27 mouse cellular contexts compared by ENCODE assay signal in the genomic region with DNA sequence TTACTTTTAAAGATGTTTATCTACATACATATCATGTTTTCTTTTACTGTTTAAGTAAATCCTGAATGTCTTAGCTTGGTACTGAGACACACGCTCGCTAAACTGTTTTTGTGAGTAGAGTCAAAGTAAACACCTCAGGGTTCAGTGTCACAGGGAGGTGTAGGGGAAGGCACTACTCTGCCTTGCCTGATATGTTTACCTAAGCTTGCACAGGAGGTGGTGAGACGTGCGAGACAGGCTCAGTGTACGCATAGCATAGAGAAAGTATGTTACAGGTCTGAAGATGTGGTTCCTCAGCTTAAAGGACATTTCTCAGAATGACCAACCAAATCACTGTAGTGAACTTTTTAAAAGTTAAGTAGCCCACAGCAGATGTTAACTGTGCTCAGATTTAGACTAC. TPM values are rescaled to one million over a fixed set of nuclear protein-coding genes. Genes with fewer than 3 reads are reported as not detected.
DNase-seq lines count a peak whose midpoint lies in the region; ATAC-seq and TF ChIP-seq lines count a peak whose summit lies in the region.
"Had no signal": no experiment of that assay in that cellular context is flagged by ENCODE, and none has a peak within 500 bp of the region (broad histone marks: within the 10 kb centered on the region; RNA-seq: fewer than 3 reads in every experiment).

No protein-coding gene starts in this region.

- H3K27ac ChIP-seq in intestine, embryonic 15.5 days, result no peak overlapping the region
- no peak overlapping the region for H3K27ac ChIP-seq in intestine, postnatal 0 days (ENCODE audit: low read depth, low read length)
- peak overlapping the region; percentile 39; the same call in 1 of the 2 replicates for H3K27ac ChIP-seq in liver, postnatal 0 days (ENCODE audit: low read depth)
- H3K27ac ChIP-seq in liver, embryonic 11.5 days (ENCODE audit: low read depth, low read length), result no peak overlapping the region
- no peak overlapping the region for H3K27ac ChIP-seq in intestine, embryonic 16.5 days (ENCODE audit: low read length)
- H3K27ac ChIP-seq: forebrain, embryonic 10.5 days; forebrain, embryonic 13.5 days; heart, adult 2 months; heart, embryonic 10.5 days; heart, embryonic 13.5 days; hindbrain, embryonic 14.5 days had no signal

- ATAC-seq in intestine, embryonic 15.5 days, result peak; percentile 71; the same call in 1 of the 2 replicates
- no peak for ATAC-seq in intestine, postnatal 0 days
- no peak for ATAC-seq in liver, postnatal 0 days
- ATAC-seq in liver, embryonic 11.5 days (replicated peaks; ENCODE audit: low FRiP score), result no peak
- peak; percentile 74; the same call in 1 of the 2 replicates for ATAC-seq in intestine, embryonic 16.5 days
- ATAC-seq: forebrain, embryonic 13.5 days; forebrain, embryonic 16.5 days; Patski had no signal

- H3K4me1 ChIP-seq in intestine, embryonic 15.5 days (replicated peaks), result no peaks in the 10 kb centered on the region
- H3K4me1 ChIP-seq in intestine, postnatal 0 days (replicated peaks; ENCODE audit: control insufficient read depth, insufficient read depth, low read length), result no peaks in the 10 kb centered on the region
- peaks cover 3% of the 10 kb centered on the region; the same call in 1 of the 2 replicates for H3K4me1 ChIP-seq in liver, postnatal 0 days (ENCODE audit: insufficient read depth)
- H3K4me1 ChIP-seq in liver, embryonic 11.5 days (replicated peaks; ENCODE audit: control insufficient read depth, insufficient read depth, low read length), result no peaks in the 10 kb centered on the region
- H3K4me1 ChIP-seq in intestine, embryonic 16.5 days (ENCODE audit: control insufficient read depth, insufficient read depth, low read length), result no peaks in the 10 kb centered on the region
- H3K4me1 ChIP-seq: forebrain, embryonic 10.5 days; forebrain, embryonic 13.5 days; heart, embryonic 10.5 days; heart, embryonic 13.5 days had no signal

- WGBS in intestine, embryonic 15.5 days, result 66% methylated on average over 5 of the region's 5 CpGs
- 51% methylated on average over 5 of the region's 5 CpGs for WGBS in intestine, postnatal 0 days
- WGBS in liver, postnatal 0 days (ENCODE audit: insufficient replicate concordance), result 73% methylated on average over 5 of the region's 5 CpGs
- WGBS in liver, embryonic 11.5 days, result 85% methylated on average over 5 of the region's 5 CpGs
- 66% methylated on average over 5 of the region's 5 CpGs for WGBS in intestine, embryonic 16.5 days

- H3K4me2 ChIP-seq in intestine, embryonic 15.5 days (replicated peaks), result no peak overlapping the region
- H3K4me2 ChIP-seq in intestine, postnatal 0 days (replicated peaks; ENCODE audit: low read depth), result no peak overlapping the region
- H3K4me2 ChIP-seq in liver, postnatal 0 days (ENCODE audit: low read depth, low read length), result no peak overlapping the region
- H3K4me2 ChIP-seq in liver, embryonic 11.5 days, result no peak overlapping the region
- H3K4me2 ChIP-seq in intestine, embryonic 16.5 days (ENCODE audit: low read depth, low read length), result no peak overlapping the region
- H3K4me2 ChIP-seq: forebrain, embryonic 13.5 days; heart, embryonic 13.5 days; hindbrain, embryonic 14.5 days had no signal

- H3K9ac ChIP-seq in intestine, embryonic 15.5 days, result no peak overlapping the region
- H3K9ac ChIP-seq in intestine, postnatal 0 days (ENCODE audit: low read depth, low read length), result no peak overlapping the region
- H3K9ac ChIP-seq in liver, postnatal 0 days (replicated peaks), result no peak overlapping the region
- H3K9ac ChIP-seq in liver, embryonic 11.5 days (ENCODE audit: low read depth, low read length), result no peak overlapping the region
- no peak overlapping the region for H3K9ac ChIP-seq in intestine, embryonic 16.5 days (ENCODE audit: low read depth, low read length)
- H3K9ac ChIP-seq: forebrain, embryonic 13.5 days; heart, embryonic 13.5 days; hindbrain, embryonic 14.5 days had no signal

- H3K36me3 ChIP-seq in intestine, embryonic 15.5 days, result peaks cover 25% of the 10 kb centered on the region
- peaks cover 60% of the 10 kb centered on the region for H3K36me3 ChIP-seq in intestine, postnatal 0 days (ENCODE audit: control insufficient read depth, insufficient read depth)
- H3K36me3 ChIP-seq in liver, postnatal 0 days (replicated peaks; ENCODE audit: insufficient read depth, low read length), result peaks cover 84% of the 10 kb centered on the region
- H3K36me3 ChIP-seq in liver, embryonic 11.5 days (ENCODE audit: control insufficient read depth, insufficient read depth, low read length), result peaks cover 29% of the 10 kb centered on the region
- peaks cover 4% of the 10 kb centered on the region; the same call in 1 of the 2 replicates for H3K36me3 ChIP-seq in intestine, embryonic 16.5 days (ENCODE audit: control insufficient read depth, insufficient read depth, low read length)

- no peaks in the 10 kb centered on the region for H3K9me3 ChIP-seq in intestine, embryonic 15.5 days
- H3K9me3 ChIP-seq in intestine, postnatal 0 days (ENCODE audit: control insufficient read depth), result no peaks in the 10 kb centered on the region
- no peaks in the 10 kb centered on the region for H3K9me3 ChIP-seq in liver, postnatal 0 days (ENCODE audit: low read length)
- H3K9me3 ChIP-seq in liver, embryonic 11.5 days (ENCODE audit: control insufficient read depth, low read length), result no peaks in the 10 kb centered on the region
- H3K9me3 ChIP-seq in intestine, embryonic 16.5 days (ENCODE audit: control insufficient read depth, low read length), result no peaks in the 10 kb centered on the region
- H3K9me3 ChIP-seq: forebrain, embryonic 10.5 days; forebrain, embryonic 13.5 days; G1E; heart, embryonic 10.5 days; heart, embryonic 13.5 days had no signal

- no peak for TF ChIP-seq CTCF in intestine, postnatal 0 days (IDR thresholded peaks at IDR 0.05; ENCODE audit: low read depth)
- no peak for TF ChIP-seq CTCF in liver, postnatal 0 days (IDR thresholded peaks at IDR 0.05; ENCODE audit: low read depth)

- no peak overlapping the region for H3K4me3 ChIP-seq in intestine, embryonic 15.5 days (replicated peaks)
- H3K4me3 ChIP-seq in intestine, postnatal 0 days (ENCODE audit: low read depth, low read length), result no peak overlapping the region
- no peak overlapping the region for H3K4me3 ChIP-seq in liver, postnatal 0 days (ENCODE audit: low read depth, low read length)
- no peak overlapping the region for H3K4me3 ChIP-seq in liver, embryonic 11.5 days (ENCODE audit: low read depth, low read length)
- no peak overlapping the region for H3K4me3 ChIP-seq in intestine, embryonic 16.5 days (ENCODE audit: low read length)
- H3K4me3 ChIP-seq: forebrain, embryonic 10.5 days; forebrain, embryonic 13.5 days; heart, adult 2 months; heart, embryonic 10.5 days; heart, embryonic 13.5 days had no signal

- no peak for TF ChIP-seq EP300 in liver, postnatal 0 days (IDR thresholded peaks at IDR 0.05; ENCODE audit: low read depth)

- no peaks in the 10 kb centered on the region for H3K27me3 ChIP-seq in intestine, embryonic 15.5 days (replicated peaks)
- no peaks in the 10 kb centered on the region for H3K27me3 ChIP-seq in intestine, postnatal 0 days (replicated peaks; ENCODE audit: control insufficient read depth, insufficient read depth, low read length)
- no peaks in the 10 kb centered on the region for H3K27me3 ChIP-seq in liver, postnatal 0 days (ENCODE audit: insufficient read depth, low read length)
- H3K27me3 ChIP-seq in liver, embryonic 11.5 days (replicated peaks; ENCODE audit: control insufficient read depth, insufficient read depth, low read length), result no peaks in the 10 kb centered on the region
- no peaks in the 10 kb centered on the region for H3K27me3 ChIP-seq in intestine, embryonic 16.5 days (replicated peaks; ENCODE audit: control insufficient read depth, insufficient read depth, low read length)
- H3K27me3 ChIP-seq: CH12.LX; forebrain, embryonic 13.5 days; heart, embryonic 13.5 days; Patski had no signal

- DNase-seq in liver, postnatal 0 days, result no peak
- DNase-seq in liver, embryonic 11.5 days (ENCODE audit: low spot score), result no peak
- DNase-seq in yolk sac, embryonic 10.5 days (ENCODE audit: low spot score), result peak; percentile 18
- no peak for DNase-seq in embryo, embryonic 10.5 days (ENCODE audit: low spot score)
- DNase-seq: adrenal gland, postnatal 10 days; adrenal gland, postnatal 36 days; B cell, adult 2 months; cerebellum, adult 18-20 months; cerebellum, adult 9-10 months; cerebellum, postnatal 14 days; gastrocnemius, postnatal 10 days; gastrocnemius, postnatal 36 days; heart, adult 2 months; heart, postnatal 14 days; heart, postnatal 4 days had no signal

RNA-seq across cellular contexts. Expression of a gene that starts 42.0 kb away (rescaled TPM):
- polyA plus RNA-seq in intestine, embryonic 15.5 days (2015; fragmentation: Nextera tagmentation; extraction: Ambion mirVana), result 42.3 and 49.3 TPM in 2 replicates
- polyA plus RNA-seq in intestine, postnatal 0 days (2015; fragmentation: Nextera tagmentation; extraction: Ambion mirVana), result 25.7 and 26.9 TPM in 2 replicates
- 17.1 and 22.1 TPM in 2 replicates for polyA plus RNA-seq in liver, postnatal 0 days (2015; fragmentation: Nextera tagmentation; extraction: Ambion mirVana)
- 49.3 and 50.9 TPM in 2 replicates for polyA plus RNA-seq in liver, embryonic 11.5 days (2014; fragmentation: Nextera tagmentation; extraction: Ambion mirVana)
- polyA plus RNA-seq in intestine, embryonic 16.5 days (2015; fragmentation: Nextera tagmentation; extraction: Ambion mirVana), result 37.8 and 41.3 TPM in 2 replicates

RNA-seq across cellular contexts. Expression of a gene that starts 43.2 kb away (rescaled TPM):
- 38.5 and 38.8 TPM in 2 replicates for polyA plus RNA-seq in intestine, embryonic 15.5 days (2015; fragmentation: Nextera tagmentation; extraction: Ambion mirVana)
- polyA plus RNA-seq in intestine, postnatal 0 days (2015; fragmentation: Nextera tagmentation; extraction: Ambion mirVana), result 9.9 and 10.5 TPM in 2 replicates
- polyA plus RNA-seq in liver, postnatal 0 days (2015; fragmentation: Nextera tagmentation; extraction: Ambion mirVana), result 8.1 and 9.7 TPM in 2 replicates
- polyA plus RNA-seq in liver, embryonic 11.5 days (2014; fragmentation: Nextera tagmentation; extraction: Ambion mirVana), result 62.7 and 66.8 TPM in 2 replicates
- 30.0 and 32.9 TPM in 2 replicates for polyA plus RNA-seq in intestine, embryonic 16.5 days (2015; fragmentation: Nextera tagmentation; extraction: Ambion mirVana)

Comparison
In these comparisons a context has a peak if more than half of its experiments do, and no peak if none do; other contexts are left out.
1. ATAC-seq: peak in intestine, embryonic 15.5 days (single experiment) and intestine, embryonic 16.5 days (single experiment); none in intestine, postnatal 0 days (single experiment), liver, postnatal 0 days (single experiment) and liver, embryonic 11.5 days (single experiment).